Mouse (Mus musculus) T-cell, adult 2 months (primary cell): ENCODE data around the gene Ralgapb.

ENCODE experiments used
- DNase-seq: peaks from one replicate; pipeline ENCODE4 v3.0.0; 2022; ENCODE audit warnings: low spot score

The Ralgapb gene

DNA sequence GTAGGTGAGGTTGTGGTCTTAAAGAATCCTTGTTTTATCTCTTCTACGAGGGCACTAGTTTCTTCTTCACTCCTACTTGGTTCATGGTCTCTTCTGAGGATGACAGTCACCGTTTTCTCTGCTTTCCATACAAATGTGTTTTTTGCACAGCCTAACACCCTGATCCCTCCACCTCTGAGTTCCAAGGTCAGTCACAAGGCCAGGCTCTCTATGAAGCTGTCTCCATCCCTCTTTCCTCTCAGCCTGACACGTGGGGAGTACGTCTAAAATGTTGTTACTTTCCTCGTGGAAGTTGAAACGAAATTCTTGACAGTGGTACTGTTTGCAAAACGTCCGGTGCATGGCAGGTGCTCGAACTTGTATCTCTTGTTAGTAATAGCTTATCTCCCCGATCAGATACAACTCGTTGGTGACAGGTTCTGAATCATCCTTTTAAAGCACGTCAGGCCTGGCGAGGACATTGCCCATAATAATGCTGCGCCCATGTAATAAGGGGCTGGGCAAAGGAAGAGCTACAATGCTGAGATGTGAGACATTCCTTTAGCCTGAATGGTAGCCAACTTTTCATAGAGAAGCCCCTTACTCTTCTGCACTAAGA lies 552 bp upstream of the Ralgapb start:
- DNase-seq: no peak

DNA sequence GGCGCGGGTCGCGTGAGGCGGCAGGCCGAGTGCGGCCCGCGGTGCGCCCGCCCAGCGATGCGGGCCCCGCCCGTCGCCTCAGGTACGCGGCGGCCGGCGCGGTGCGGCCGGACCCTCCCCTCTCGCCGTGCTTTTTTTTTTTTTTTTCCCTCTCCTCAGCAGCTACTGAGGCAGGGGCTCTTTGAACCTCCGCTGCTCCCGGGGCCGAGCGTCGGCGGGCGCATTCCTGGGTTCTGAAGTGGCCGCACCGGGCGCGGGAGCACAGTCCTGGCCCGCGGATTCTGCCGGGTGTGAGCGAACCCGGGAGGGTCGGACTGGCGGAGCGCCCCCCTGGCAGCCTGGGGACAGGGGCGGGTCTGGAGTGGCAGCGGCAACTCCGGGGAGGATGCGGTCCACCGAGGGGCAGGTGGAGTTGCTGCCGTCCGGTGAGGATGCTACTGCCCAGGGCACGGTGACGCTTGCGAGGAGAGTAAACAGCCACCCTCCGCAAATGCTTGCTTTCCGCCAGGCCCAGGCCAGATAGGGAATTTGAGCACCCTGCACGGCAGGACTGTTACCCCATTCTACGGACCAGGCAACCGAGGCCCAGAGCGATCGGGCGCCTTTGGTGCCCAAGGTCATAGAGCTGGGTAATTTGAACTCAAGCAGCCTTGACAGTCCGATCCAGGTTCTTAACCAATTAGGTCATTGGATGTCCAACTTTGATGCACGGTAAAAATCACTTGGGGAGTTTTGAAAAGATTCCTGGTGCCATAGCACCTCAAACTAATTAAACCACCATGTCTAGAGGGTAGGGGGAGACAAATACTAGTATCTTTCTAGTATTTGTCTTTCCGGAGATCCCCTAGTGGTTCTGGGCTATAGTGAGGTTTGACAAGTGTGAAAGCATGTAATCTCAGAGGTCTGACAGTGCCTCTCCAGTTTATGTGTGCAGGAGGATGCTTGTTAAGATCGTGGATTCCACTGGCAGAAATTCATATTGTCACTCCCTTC lies 670 bp downstream of the Ralgapb start:
- peak; percentile 22 for DNase-seq

DNA sequence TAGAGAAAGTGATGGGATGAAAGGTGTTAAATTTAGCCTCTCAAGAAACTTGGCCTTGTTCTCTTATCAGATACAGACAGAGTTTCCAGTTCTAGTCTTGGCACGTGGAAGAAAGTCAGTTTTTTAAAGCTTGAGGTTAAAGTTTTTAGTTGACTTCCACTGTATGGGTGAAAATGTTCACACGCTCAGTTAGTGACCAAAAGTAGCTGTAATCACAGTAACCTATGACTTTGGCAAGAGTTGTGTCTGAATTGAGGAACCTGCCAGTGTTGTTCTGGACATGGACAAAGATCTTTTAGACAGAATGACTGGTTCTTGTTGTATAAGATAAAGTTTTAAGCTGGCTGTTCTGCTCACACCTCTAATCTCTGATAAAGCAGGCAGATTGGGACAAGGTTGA lies 3.6 kb downstream of the Ralgapb start:
- DNase-seq: no peak

DNA sequence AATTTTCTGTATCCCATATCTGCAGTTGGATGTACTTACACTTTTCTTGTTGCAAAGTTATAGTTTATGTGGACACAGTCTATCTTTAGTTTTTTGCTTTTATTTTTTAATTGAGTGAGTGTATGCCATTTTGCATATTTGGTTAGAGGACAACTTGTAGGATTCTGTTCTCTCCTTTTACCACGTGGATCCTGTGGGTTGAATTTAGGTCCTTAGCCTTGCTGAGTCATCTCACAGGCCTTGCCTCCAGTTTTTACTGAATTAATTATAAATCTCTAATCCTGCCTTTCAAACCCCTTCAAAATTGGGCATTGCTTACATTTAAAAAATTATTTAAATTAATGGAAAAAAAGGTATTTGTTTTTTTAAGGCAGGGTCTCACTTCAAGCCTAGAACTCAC lies 6.2 kb downstream of the Ralgapb start:
- DNase-seq: no peak

DNA sequence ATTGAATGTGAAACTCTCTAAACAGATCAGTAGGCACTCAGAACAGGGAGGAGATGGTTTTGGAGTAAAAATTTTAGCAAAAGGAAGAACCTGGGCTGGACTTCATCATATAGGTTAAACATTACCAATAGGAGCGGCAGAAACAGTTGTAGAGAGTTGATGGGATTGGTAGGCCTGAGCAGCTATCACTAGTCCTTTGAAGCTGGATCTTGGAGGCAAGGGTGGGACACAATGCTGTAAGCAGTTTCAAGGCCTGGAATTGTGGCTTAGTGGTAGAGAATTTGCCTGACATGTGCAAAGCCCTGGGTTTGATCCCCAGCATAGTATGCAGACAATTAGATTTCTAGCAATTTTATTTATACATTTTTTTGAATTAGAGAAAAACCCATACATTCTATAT lies 9.0 kb downstream of the Ralgapb start:
- DNase-seq: no peak

DNA sequence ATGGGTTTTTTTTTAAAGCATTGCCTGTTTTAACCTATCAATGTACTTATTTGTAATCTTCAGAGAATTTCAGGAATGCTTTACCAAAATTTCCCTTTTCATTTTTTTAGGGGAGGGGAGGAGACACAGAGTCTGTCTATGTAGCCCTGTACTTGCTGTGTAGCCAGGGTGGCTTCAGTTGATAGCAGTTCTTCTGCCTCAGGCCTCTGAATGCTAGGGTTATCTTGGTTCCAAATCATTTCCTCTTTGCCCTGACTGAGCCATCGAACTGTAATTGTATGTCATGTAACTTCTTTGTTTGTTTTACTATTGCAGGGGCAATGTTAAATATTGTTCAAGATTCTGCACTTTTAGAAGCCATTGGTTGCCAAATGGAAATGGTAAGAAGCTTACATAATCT lies 36.2 kb downstream of the Ralgapb start:
- no peak for DNase-seq

DNA sequence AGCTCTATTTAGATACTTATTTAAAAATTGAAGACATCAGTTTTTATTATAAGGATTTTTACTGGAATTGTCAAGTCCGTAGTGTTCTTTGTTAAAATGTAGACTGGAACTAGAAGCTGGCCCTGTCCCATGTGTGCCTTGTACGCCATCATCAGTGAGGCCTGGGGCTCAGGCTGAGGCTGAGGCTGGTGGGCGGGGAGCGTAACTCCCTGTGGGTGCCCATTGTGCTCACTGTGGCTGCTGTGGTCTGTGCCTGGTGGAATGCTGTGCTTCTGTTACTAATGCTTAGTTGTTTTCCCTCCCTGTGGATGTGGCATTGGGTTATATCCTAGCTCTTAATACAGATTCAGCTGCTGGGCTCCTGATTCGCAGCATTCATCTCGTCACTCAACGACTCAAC lies 40.2 kb downstream of the Ralgapb start:
- no peak for DNase-seq

DNA sequence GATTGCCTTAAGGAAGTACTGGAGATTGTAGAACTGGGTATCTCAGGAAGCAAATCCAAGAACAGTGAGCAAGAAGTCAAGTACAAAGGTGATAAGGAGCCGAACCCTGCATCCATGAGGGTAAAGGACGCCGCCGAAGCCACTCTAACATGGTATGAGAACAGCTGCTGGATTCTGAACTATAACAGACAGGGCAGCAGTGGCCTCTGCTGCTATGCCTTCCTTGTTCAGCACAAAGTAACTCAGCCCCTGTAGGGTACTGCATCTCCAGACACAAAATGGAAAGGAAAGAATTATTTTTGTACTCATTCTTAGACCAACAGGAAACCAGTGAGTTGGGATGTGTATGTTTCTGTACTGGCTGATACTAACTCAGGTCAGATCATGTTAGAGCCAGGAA lies 46.8 kb downstream of the Ralgapb start:
- DNase-seq: no peak

DNA sequence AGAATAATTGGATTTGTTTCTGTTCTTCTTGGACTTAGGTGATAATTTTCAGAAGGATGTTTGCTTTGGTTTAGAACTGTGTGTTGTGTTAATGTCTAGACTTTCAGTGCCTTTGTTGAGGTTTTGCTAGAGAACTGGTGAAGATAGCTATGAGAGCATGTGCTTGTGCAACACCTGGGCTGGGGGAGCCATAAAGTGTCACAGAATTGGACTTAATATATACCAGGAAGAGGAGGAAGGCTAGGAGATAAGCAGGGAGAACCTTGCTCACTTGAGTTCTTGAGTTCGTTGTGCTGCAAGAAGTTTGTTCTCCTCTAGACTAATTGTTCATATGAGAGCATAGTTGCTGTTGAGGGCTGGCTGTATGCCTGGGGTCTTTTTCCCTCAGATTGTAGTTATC lies 48.0 kb downstream of the Ralgapb start:
- no peak for DNase-seq

DNA sequence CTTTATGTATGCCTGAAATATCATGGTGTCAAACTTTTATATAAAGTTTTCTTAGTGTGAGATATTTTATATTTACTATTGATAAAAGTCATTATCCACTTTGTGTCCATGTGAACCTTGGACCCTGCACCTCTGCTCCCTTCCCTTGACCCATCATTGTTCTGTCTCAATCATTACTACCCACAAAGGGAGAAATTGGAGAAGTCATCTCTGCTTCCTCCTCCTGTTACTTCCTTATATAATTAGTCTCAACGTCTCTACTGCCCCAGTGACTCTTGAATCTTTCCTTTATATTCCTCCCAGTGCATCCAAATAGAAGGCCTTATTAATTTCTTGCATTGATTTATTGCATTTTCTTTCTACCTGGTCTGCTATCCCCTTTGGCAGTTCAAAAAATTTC lies 52.8 kb downstream of the Ralgapb start:
- DNase-seq: no peak

DNA sequence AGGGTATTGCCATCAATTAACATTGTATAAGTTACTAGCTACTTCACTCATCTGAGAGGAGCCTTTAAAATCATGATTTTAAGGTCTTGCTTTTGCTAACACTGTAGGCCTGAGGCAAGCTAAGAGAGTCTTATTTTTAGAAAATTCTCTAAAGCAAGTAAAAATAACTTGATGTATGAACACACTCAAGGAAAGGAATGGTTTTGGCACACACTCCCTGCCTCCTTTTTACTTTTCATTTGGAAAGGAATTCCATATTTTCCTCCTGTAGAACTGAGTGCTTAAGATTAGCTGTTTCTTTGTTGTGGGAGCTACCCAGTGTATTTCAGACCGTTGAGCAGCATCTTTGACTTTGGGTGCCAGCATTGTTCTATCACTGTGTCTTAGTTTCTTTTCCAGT lies 64.5 kb downstream of the Ralgapb start:
- DNase-seq: no peak

DNA sequence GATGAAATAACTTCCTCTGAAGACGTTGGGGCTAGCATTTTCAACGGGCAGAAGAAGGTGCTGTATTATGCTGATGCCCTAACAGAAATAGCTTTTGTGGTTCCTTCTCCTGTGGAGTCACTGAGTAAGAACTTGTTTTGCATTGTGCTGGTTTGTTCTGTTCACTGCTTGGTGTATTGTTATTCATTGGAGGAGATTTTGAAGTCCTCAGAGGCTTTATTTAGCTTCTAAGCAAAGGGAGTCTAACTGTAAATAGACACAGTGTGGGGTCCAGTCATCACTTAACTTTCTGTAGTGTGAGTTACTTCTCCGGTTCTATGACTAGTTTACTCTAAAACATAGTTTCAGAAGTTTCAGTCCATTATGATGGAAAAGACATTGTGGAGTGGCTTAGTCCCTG lies 68.0 kb downstream of the Ralgapb start:
- no peak for DNase-seq

DNA sequence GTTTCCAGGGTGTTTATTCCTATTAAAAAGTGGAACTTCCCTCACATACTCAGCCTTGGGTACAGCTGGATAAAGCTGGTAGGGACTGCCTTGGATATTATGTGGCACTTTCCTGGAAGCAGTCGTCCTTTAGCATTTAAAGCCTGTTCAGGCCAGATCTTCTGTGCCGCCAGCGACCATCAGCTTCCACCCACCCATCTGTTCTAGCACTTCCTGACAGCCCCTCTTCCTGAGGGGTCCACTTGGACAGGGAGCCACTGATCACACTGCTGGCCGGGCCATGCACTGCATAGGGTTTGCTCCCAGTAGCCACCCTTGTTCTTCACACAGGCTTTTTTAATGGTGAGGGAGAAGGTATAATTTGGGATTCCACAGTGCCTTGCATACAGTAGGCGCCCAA lies 88.8 kb downstream of the Ralgapb start:
- DNase-seq: no peak

DNA sequence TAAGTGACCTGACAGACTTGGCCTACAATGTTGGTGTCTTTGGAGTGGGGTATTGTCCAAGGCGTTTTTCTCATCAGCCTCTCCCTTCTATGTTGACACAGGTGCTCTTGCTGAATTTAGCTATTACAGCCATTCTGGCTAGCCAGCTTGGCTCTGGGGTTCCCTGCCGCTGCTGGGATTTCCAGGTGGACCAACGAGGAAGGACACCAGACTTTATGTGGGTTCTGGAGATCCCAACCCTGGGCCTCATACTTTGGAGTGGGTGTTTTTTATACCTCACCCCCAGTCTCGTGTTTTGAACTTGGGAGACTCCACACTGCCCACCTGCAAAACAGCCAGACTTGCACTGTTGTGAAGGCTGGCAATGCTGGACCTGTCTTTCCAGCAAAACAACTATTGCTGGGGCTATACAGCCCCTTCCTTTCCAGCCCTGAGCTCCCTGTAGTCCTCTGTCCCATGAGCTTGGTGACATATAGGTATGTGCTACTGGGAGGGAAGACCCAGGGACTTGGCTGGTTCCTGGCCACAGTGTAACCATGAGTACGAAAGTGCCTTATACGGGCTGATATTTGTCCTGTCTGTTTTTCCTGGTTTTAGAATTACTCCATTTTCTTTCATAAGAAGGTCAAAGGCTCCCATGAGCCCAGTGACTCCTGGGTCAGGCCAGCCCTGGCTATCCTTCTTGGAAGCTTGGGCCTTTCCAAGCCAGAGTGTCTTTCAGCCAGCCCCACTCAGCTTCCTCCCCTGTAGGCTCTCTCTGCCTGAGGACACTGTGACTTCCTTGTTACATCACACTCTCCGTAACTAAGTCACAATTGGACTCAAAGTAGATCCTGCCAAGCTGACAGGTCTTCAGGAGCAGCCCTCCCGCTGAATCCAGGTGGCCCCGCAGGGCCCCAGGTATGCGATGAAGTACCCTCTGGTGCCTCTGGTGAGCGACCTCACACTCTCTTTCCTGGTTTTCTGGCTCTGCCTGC lies 92.5 kb downstream of the Ralgapb start, which contains the start of gene Adig:
TSS of gene Adig (plus strand) at position 777 of the 977 bp plus-strand sequence.
- DNase-seq: no peak

DNA sequence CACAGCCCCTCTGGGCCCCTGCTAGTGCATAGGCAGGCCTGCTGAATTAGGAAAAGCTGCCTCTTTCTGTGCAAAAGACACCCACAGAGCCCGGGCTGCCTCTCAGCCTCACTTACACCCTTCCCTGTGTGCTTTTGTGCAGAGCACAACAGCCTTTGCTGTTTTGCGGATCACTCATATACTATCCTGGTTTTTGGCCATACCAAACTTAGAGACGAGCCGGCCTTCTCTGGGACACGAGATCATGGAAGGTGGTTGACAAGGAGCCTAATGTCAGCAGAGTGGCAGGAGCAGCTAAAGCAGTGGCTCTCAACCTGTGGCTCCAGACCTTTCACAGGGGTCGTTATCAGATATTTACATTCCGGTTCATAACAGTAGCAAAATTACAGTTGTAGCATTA lies 93.6 kb downstream of the Ralgapb start:
- no peak for DNase-seq

DNA sequence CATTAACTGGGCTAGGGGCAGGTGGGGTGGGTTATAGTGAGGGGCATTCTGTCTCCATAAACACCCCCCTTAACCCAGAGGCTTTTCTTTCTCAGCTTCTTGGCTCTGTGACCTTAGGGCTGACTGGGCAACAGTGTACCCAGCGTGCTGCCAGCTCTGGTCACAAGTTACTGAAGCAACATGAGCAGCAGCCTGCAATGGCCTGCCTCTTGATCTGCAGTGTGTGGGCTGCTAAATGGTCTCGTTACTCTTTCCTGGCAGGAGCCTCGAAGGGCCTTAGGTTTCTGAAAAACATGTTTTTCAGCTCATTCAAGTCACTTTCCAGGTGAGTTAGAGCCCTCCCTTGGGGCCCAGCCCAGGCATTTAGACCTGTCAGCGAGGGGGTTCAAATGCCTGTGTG lies 94.0 kb downstream of the Ralgapb start:
- no peak for DNase-seq

DNA sequence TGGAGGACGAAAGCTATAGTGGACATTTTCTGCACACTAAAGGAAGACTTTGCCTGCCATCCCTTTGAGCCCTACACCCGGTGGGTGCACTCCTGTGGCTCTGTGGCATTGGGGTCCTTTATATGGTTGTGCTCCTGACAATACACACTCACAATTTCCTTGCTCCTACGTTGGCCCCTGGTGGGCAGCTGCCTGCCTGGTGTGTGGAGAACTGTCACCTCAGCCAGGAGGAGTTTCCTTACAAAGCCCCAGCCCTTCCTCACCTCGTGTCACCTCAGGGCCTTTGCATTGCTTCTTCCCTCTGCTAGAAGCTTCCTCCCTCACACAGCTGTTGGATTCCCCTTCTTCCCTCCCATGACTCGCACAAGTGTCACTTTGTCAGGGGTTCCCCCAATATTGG lies 96.8 kb downstream of the Ralgapb start:
- no peak for DNase-seq

DNA sequence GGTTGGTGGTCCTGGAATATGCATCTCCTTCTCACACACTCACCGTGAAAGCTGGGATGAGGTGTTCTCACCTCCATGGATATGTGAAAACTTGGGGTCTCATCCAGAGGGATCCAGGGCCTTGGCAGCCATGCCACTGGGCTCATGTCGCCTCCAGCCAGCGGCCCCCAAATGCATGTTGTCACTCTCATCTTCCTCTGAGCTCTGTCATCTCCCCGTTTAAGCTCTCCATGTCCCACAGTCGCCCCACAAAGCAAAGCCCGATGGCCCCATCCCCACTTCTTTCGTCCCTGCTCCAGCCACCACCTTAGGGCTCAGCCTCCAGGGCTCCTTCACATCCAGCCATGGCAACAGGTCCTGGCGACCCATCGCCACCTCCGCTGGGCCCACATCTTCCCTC lies 97.4 kb downstream of the Ralgapb start:
- DNase-seq: no peak

DNA sequence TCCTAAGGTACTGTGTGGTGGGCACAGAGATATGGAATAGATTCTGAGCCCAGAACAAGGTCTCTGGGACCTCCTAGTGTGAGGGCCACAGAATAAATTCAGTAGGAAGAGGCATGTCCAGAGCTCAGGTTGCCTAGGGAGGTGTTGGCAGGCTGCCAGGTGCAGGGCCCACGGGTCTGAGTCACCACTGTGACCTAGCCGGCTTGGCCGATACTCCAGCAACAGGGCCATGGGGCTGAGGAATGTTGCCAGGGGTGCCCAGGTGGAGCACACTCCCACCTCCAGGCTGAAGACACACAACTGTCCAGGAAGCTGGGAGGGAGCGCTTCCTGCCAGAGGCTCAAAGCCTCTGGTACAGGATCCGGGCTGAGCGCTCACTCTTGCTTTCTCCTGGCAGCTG lies 101.0 kb downstream of the Ralgapb start:
- DNase-seq: no peak

DNA sequence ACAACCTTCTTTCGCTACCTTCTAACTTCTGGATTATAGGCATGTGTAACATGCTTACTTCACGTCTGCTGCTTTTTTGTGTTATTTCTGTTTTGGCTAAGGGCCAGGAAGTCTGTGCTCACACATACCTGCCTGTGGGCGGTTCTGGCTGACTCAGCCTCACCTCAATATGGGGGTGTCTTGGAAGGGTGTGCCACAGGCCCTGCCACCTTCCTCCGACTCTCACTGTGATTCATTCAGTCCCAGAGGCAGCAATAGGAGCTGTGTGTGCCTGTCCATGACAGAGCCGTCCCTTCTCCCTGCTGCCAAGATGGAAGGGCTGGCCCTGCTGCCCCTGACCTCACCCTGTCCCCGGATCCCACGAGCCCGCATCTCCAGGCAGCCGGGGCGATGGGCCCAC lies 102.9 kb downstream of the Ralgapb start, which contains the start of gene Arhgap40:
TSS of gene Arhgap40 (plus strand) at position 269 of the 400 bp plus-strand sequence.
- DNase-seq: no peak

DNA sequence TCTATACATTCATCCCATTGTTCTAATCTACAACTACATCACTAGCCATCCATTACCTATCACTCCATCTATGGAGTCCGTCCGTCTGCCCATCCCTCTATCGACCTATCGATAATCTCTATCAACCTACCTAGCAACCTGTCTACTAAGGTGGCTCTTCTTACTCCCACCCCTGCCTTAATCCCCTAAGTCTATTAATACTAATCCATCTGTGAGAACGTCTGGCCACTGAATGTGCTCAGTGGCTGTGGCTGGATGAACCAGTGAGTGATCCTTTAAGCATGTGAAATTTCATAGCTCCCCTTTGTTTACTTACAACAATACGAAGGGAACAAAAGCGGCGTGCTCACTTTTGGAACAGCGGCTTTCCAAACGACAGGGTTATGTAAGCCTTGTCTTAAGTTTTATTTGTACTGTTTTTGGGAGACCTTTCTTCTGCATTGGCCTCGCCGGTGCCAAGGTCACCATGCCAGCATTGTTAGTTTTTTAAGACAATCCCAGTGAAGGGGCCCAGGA lies 104.2 kb downstream of the Ralgapb start:
- DNase-seq: no peak

DNA sequence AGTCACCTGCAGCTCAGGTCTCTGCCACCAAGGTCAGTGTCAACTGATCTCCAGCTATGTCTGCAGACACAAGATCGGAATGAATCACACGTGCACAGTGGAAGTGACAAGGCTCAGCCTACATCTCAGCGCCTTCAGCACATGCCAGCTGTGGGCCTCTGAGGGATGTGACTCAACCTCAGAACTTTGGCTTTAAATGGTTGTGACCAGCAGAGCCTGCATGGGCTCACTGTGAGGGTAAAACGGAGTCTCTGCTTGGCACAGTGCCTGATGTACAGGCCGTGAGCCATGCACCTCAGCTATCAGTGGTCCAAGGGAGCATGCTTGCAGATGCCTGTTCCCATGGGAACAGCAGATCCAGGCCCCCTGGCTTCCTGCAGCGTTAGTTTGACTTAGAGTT lies 108.9 kb downstream of the Ralgapb start:
- no peak for DNase-seq
